Mouse (Mus musculus) liver, adult 2 months (tissue): Measurements from ENCODE around the gene Chd9.

Experiments
- CTCF ChIP-seq: fragments of 200-500 bp; IDR thresholded peaks from 2 replicates; pipeline ENCODE4 v1.5.1; 2011; ENCODE audit warnings: low read depth, low read length, control low read depth
- POLR2A ChIP-seq: fragments of 200-500 bp; IDR thresholded peaks from 2 replicates; pipeline ENCODE4 v1.6.1; 2011; ENCODE audit warnings: low read length, control low read depth; ENCODE audit not compliant: insufficient read depth; ENCODE audit errors: extremely low read depth

DNA sequence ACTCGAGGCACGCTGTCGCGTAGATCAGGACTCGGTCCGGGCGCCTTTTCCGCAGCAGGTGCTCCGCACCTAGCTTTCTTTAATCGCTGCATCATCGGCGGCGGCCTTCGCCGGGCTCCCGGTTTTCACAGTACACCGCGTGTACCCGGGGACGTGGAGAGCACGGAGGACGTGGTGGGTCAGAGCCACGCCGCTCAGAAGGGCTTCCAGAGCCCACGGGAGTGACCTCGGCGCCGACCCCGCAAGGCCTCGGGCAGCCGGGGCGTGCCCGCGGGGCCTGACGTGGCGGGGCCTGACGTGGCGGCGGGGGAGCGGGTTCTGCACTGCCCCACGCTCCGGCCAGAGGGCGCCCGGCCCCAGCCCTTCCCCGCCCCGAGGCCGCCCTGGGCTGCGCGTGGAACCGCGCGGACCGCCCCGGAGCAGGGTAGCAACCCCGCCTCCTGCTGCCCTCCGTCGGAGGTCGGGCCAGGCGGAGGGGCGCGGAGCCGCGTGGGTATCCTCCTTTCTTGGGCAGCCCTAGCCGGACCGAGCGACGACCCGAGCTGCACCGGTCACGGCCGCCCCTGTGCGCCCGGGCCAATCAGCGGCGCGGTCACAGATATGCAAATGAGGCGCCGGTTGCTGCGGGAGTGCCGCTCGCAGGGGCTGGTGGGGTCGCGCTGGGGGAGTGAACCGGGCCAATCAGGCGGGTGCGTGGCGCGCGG is 79.8 kb downstream of the Chd9 start:
- TF ChIP-seq POLR2A (no peak), CTCF (peak; percentile 64)
